Mouse (Mus musculus) CH12.LX (cell line): ENCODE measurements around the gene Naa40. TPM values are rescaled to one million over a fixed set of nuclear protein-coding genes. Genes with fewer than 3 reads are reported as not detected.
A peak's percentile ranks its signal among the peaks of the same experiment; 100 is the strongest.

Experiments
- DNase-seq: peaks from one replicate; pipeline ENCODE4 v3.0.0-alpha.2; 2013; ENCODE audit errors: extremely low read depth
- H3K27ac ChIP-seq: 2 replicates; pipeline ENCODE4 v1.5.1; 2012; ENCODE audit warnings: low read depth, mild to moderate bottlenecking, control low read depth, moderate library complexity; ENCODE audit not compliant: insufficient read depth
- H3K27me3 ChIP-seq: replicated peaks from 2 replicates; pipeline ENCODE3; 2012; ENCODE audit warnings: inconsistent platforms
- H3K36me3 ChIP-seq, 2 experiments: replicated peaks in 1 of 2; 2 replicates each; pipeline versions ENCODE3 to v1.6.1; 2012; ENCODE audit warnings: inconsistent platforms in 1 of 2, low read length in 1 of 2, mild to moderate bottlenecking in 1 of 2, mixed read lengths in 1 of 2, moderate library complexity in 1 of 2; ENCODE audit not compliant: control insufficient read depth in 1 of 2, insufficient read depth in 1 of 2
- H3K4me1 ChIP-seq, 2 experiments: 2 replicates each; pipeline ENCODE4 v1.6.1; 2012; ENCODE audit warnings: inconsistent platforms in 1 of 2, moderate library complexity in 1 of 2; ENCODE audit not compliant: insufficient read depth in 2 of 2, control insufficient read depth in 1 of 2
- H3K4me2 ChIP-seq: 2 replicates; pipeline ENCODE4 v1.6.1; 2012; ENCODE audit warnings: low read depth, mild to moderate bottlenecking, control low read depth; ENCODE audit not compliant: poor library complexity, insufficient read depth, severe bottlenecking
- H3K4me3 ChIP-seq, 3 experiments: fragments of 150-350 bp in 1 of 3; sonication (generic) in 1 of 3; replicated peaks in 1 of 3; 2 replicates each; pipeline versions ENCODE3 to v1.5.1; 2011 to 2012; ENCODE audit warnings: low read depth in 2 of 3, low read length in 2 of 3, mild to moderate bottlenecking in 2 of 3, moderate library complexity in 2 of 3, control low read depth in 1 of 3, improper control_type of control experiment in 1 of 3, inconsistent platforms in 1 of 3, mixed read lengths in 1 of 3; ENCODE audit not compliant: poor library complexity in 1 of 3
- H3K79me2 ChIP-seq: replicated peaks from 2 replicates; pipeline ENCODE4 v1.6.1; 2012; ENCODE audit warnings: mild to moderate bottlenecking, moderate library complexity; ENCODE audit not compliant: control insufficient read depth, poor library complexity, insufficient read depth, severe bottlenecking; ENCODE audit errors: extremely low read depth
- H3K9ac ChIP-seq: 2 replicates; pipeline ENCODE4 v1.6.1; 2012; ENCODE audit warnings: low read depth, mild to moderate bottlenecking, control low read depth, moderate library complexity; ENCODE audit not compliant: insufficient read depth
- H3K9me3 ChIP-seq: replicated peaks from 2 replicates; pipeline ENCODE3; 2012; ENCODE audit warnings: low read length, inconsistent platforms, mixed read lengths
- BHLHE40 ChIP-seq: IDR thresholded peaks from 2 replicates; pipeline ENCODE4 v1.6.1; 2011; ENCODE audit warnings: mild to moderate bottlenecking, low read depth, low read length, improper control_type of control experiment
- CTCF ChIP-seq, 2 experiments: IDR thresholded peaks in 1 of 2; conservative IDR thresholded peaks in 1 of 2; 2 replicates each; pipeline ENCODE4 v1.5.1; 2011 to 2012; ENCODE audit warnings: low read depth in 2 of 2, low read length in 2 of 2, improper control_type of control experiment in 1 of 2, inconsistent platforms in 1 of 2, mild to moderate bottlenecking in 1 of 2, moderate library complexity in 1 of 2
- ELF1 ChIP-seq: IDR thresholded peaks from 2 replicates; pipeline ENCODE4 v1.6.1; 2014; ENCODE audit warnings: low read depth, mild to moderate bottlenecking, inconsistent platforms, low read length, improper control_type of control experiment
- EP300 ChIP-seq: IDR thresholded peaks from 2 replicates; pipeline ENCODE4 v1.6.1; 2011; ENCODE audit warnings: low read length, improper control_type of control experiment
- HCFC1 ChIP-seq: IDR thresholded peaks from 2 replicates; pipeline ENCODE4 v1.6.1; 2012; ENCODE audit warnings: low read depth, mild to moderate bottlenecking, inconsistent platforms, low read length, improper control_type of control experiment
- KAT2A ChIP-seq: IDR thresholded peaks from 2 replicates; pipeline ENCODE4 v1.6.1; 2012; ENCODE audit warnings: low read length, improper control_type of control experiment, inconsistent platforms; ENCODE audit not compliant: insufficient replicate concordance
- MAX ChIP-seq: IDR thresholded peaks from 2 replicates; pipeline ENCODE4 v1.6.1; 2011; ENCODE audit warnings: low read length, improper control_type of control experiment
- MXI1 ChIP-seq: IDR thresholded peaks from 2 replicates; pipeline ENCODE4 v1.6.1; 2011; ENCODE audit warnings: mild to moderate bottlenecking, low read depth, low read length, improper control_type of control experiment
- MYC ChIP-seq: IDR thresholded peaks from 2 replicates; pipeline ENCODE4 v1.6.1; 2011; ENCODE audit warnings: low read depth, mild to moderate bottlenecking, improper control_type of control experiment, low read length
- RAD21 ChIP-seq: IDR thresholded peaks from 2 replicates; pipeline ENCODE4 v1.6.1; 2011; ENCODE audit warnings: low read depth, mild to moderate bottlenecking, low read length, improper control_type of control experiment, moderate library complexity
- SMC3 ChIP-seq: IDR thresholded peaks from 2 replicates; pipeline ENCODE4 v1.6.1; 2011; ENCODE audit warnings: low read depth, low read length, improper control_type of control experiment
- TBP ChIP-seq: conservative IDR thresholded peaks from 2 replicates; pipeline ENCODE4 v1.6.1; 2011; ENCODE audit warnings: low read depth, low read length, improper control_type of control experiment
- ZC3H11A ChIP-seq: IDR thresholded peaks from 2 replicates; pipeline ENCODE4 v1.6.1; 2012; ENCODE audit warnings: low read depth, mild to moderate bottlenecking, inconsistent platforms, low read length, improper control_type of control experiment
- ZKSCAN1 ChIP-seq: IDR thresholded peaks from 2 replicates; pipeline ENCODE4 v1.6.1; 2012; ENCODE audit warnings: low read depth, inconsistent platforms, low read length, improper control_type of control experiment, borderline replicate concordance
- dilution Hi-C: fragments of 300-500 bp; cut with MboI; formaldehyde crosslinking; loops from 2 replicates; pipeline ENCODE4 v1.14.3; 2020; ENCODE audit warnings: low sequenced_read_pairs; ENCODE audit not compliant: extremely low pct_unique_long_range_greater_than_20kb, extremely low pct_ligation_motif_present
- in situ Hi-C: fragments of 300-500 bp; cut with MboI; formaldehyde crosslinking; loops from 3 replicates; pipeline ENCODE4 v1.14.3; 2019; ENCODE audit warnings: low sequenced_read_pairs, low pct_ligation_motif_present, low pct_unique_long_range_greater_than_20kb, mixed read lengths
- polyA plus RNA-seq: library from polyadenylated mRNA; unstranded; fragments of >175 nt; gene quantifications from 2 replicates; pipeline ENCODE4 v1.2.1, GENCODE M21; 2012; ENCODE audit warnings: low read depth; ENCODE audit not compliant: insufficient read length
- total RNA-seq, 2 experiments: library from RNA; depleted of rRNA; stranded (reverse); fragments of 300-350 nt in 1 of 2; fragments of >200 nt in 1 of 2; gene quantifications; 2 replicates each; pipeline ENCODE4 v1.2.3; 2012 to 2014

Naa40 gene
- total and polyA plus RNA-seq, 3 experiments: 40.6 to 69.3 (median 65.7) TPM

GRCm38 (mm10) chr19:7280557-7281330 lies 39.8 kb upstream of the Naa40 start:
- Histone ChIP-seq H3K4me2 (no peak overlapping the region), H3K4me3 (no peak overlapping the region), H3K79me2 (no peaks in the 10 kb centered on the region), H3K27ac (no peak overlapping the region), H3K9ac (no peak overlapping the region), H3K27me3 (no peaks in the 10 kb centered on the region)
- dilution Hi-C loops: no loop called here
- DNase-seq: no peak
- in situ Hi-C loops: no loop called here
- TF ChIP-seq BHLHE40: no peak
- no peak for TF ChIP-seq ZC3H11A
- TF ChIP-seq EP300: no peak
- no peak for TF ChIP-seq ZKSCAN1
- no peak for TF ChIP-seq SMC3
- no peak for TF ChIP-seq ELF1
- no peak for TF ChIP-seq HCFC1
- TF ChIP-seq TBP: no peak
- TF ChIP-seq, all 38 proteins: peak for 0
- Histone ChIP-seq H3K9me3 (no peaks in the 10 kb centered on the region), H3K4me1 (peaks cover 0 to 25% of the 10 kb centered on the region in 2 experiments; a peak in 2 of 4 replicates), H3K36me3 (peaks cover 84 to 98% of the 10 kb centered on the region in 2 experiments)

GRCm38 (mm10) chr19:7279114-7279513 lies 38.1 kb upstream of the Naa40 start:
- H3K27ac ChIP-seq: no peak overlapping the region
- H3K9ac ChIP-seq: no peak overlapping the region
- in situ Hi-C loops (no loop called here), dilution Hi-C loops (no loop called here)
- H3K36me3 ChIP-seq: peaks cover 83 to 99% of the 10 kb centered on the region in 2 experiments
- H3K9me3 ChIP-seq: no peaks in the 10 kb centered on the region
- H3K4me3 ChIP-seq: no peak overlapping the region
- TF ChIP-seq CTCF (conservative IDR thresholded peaks at IDR 0.05 in 1 of 2, IDR thresholded peaks at IDR 0.05 in 1 of 2; ENCODE audit: low read depth in 2 of 2, low read length in 2 of 2) (peak in 1 of 2 experiments; percentile 61; a peak in 2 of 4 replicates), MXI1 (no peak), RAD21 (peak; percentile 50), SMC3 (peak; percentile 53)
- no peaks in the 10 kb centered on the region for H3K79me2 ChIP-seq
- no peak for DNase-seq
- H3K27me3 ChIP-seq: no peaks in the 10 kb centered on the region
- H3K4me2 ChIP-seq: no peak overlapping the region
- H3K4me1 ChIP-seq: peaks cover 0 to 25% of the 10 kb centered on the region in 2 experiments; a peak in 2 of 4 replicates

GRCm38 (mm10) chr19:7278200-7278906 lies 37.4 kb upstream of the Naa40 start:
- dilution Hi-C loops: no loop called here
- H3K36me3 ChIP-seq: peaks cover 78 to 99% of the 10 kb centered on the region in 2 experiments

More at GRCm38 (mm10) chr19:7278200-7278906, 37.4 kb upstream of the Naa40 start:
- H3K9me3 ChIP-seq: peaks cover 4% of the 10 kb centered on the region
- no peak overlapping the region for H3K4me2 ChIP-seq
- in situ Hi-C loops: no loop called here
- H3K9ac ChIP-seq: no peak overlapping the region
- peaks cover 0 to 25% of the 10 kb centered on the region in 2 experiments; a peak in 2 of 4 replicates for H3K4me1 ChIP-seq
- H3K27ac ChIP-seq: no peak overlapping the region
- DNase-seq: no peak
- H3K27me3 ChIP-seq: no peaks in the 10 kb centered on the region
- no peaks in the 10 kb centered on the region for H3K79me2 ChIP-seq
- no peak overlapping the region for H3K4me3 ChIP-seq
- TF ChIP-seq MAX (no peak), KAT2A (no peak), ZKSCAN1 (no peak), MYC (no peak)
